Mouse (Mus musculus) heart, embryonic 12.5 days (tissue): ENCODE measurements around the gene Ak1. TPM values are rescaled to one million over a fixed set of nuclear protein-coding genes. Genes with fewer than 3 reads are reported as not detected.
A peak's percentile ranks its signal among the peaks of the same experiment; 100 is the strongest.

Experiments used
- ATAC-seq: fragments of 200-750 bp; cut with Nextera tagmentation; 2 replicates; pipeline ENCODE4 v1.8.0; 2017; ENCODE audit warnings: moderate TSS enrichment, moderate library complexity; ENCODE audit not compliant: insufficient number of reproducible peaks, low FRiP score
- H3K27ac ChIP-seq: fragments of 300-500 bp; sonication (generic); 2 replicates; pipeline ENCODE4 v1.5.1; 2016; ENCODE audit warnings: mild to moderate bottlenecking, moderate library complexity; ENCODE audit not compliant: poor library complexity, severe bottlenecking
- H3K27me3 ChIP-seq: fragments of 300-500 bp; sonication (generic); replicated peaks from 2 replicates; pipeline ENCODE4 v1.6.1; 2016; ENCODE audit warnings: mild to moderate bottlenecking, moderate library complexity
- H3K36me3 ChIP-seq: fragments of 300-500 bp; sonication (generic); 2 replicates; pipeline ENCODE4 v1.6.1; 2016; ENCODE audit warnings: mild to moderate bottlenecking, moderate library complexity
- H3K4me1 ChIP-seq: fragments of 300-500 bp; sonication (generic); replicated peaks from 2 replicates; pipeline ENCODE4 v1.6.1; 2016; ENCODE audit warnings: mild to moderate bottlenecking
- H3K4me2 ChIP-seq: fragments of 300-500 bp; sonication (generic); 2 replicates; pipeline ENCODE4 v1.6.1; 2016; ENCODE audit warnings: mild to moderate bottlenecking, moderate library complexity
- H3K4me3 ChIP-seq: fragments of 300-500 bp; sonication (generic); 2 replicates; pipeline ENCODE4 v1.5.1; 2016; ENCODE audit warnings: mild to moderate bottlenecking
- H3K9ac ChIP-seq: fragments of 300-500 bp; sonication (generic); 2 replicates; pipeline ENCODE4 v1.6.1; 2016; ENCODE audit warnings: mild to moderate bottlenecking, moderate library complexity
- H3K9me3 ChIP-seq: fragments of 300-500 bp; sonication (generic); replicated peaks from 2 replicates; pipeline ENCODE4 v1.6.1; 2016; ENCODE audit warnings: mild to moderate bottlenecking, moderate library complexity
- WGBS: fragments of 180-500 bp; shearing (Covaris S2); methylation state at CpG from one replicate; pipeline ENCODE4 v1.1.7; 2016; 5-methylcytosine and 5-hydroxymethylcytosine counted together
- polyA plus RNA-seq: library from polyadenylated mRNA; unstranded; fragments of >200 nt; fragmentation: Nextera tagmentation; extraction: Ambion mirVana; gene quantifications from 2 replicates; pipeline ENCODE4 v1.2.1, GENCODE M21; 2016

The Ak1 gene
- polyA plus RNA-seq, 1 experiment from 2014 or later, result 285 TPM

DNA sequence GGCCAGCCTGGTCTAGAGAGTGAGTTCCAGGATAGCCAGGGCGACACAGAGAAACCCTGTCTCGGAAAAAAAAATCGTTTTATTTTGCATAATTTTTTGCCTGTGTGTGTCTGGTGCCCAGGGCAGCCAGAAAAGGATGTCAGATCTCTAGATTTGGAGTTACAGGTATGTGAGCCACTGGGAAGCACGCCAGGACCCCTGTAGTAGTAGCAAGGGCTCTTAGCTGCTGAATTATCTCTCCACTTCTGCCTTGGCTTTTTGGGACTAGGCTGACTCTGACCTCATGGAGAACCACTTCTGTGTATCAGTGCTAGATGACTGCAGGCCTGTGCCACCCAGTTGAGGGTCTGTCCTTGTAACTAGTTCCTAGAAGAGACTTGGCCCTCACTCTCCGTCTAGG, 20.3 kb downstream of the Ak1 start:
- no peaks in the 10 kb centered on the region for H3K27me3 ChIP-seq

DNA sequence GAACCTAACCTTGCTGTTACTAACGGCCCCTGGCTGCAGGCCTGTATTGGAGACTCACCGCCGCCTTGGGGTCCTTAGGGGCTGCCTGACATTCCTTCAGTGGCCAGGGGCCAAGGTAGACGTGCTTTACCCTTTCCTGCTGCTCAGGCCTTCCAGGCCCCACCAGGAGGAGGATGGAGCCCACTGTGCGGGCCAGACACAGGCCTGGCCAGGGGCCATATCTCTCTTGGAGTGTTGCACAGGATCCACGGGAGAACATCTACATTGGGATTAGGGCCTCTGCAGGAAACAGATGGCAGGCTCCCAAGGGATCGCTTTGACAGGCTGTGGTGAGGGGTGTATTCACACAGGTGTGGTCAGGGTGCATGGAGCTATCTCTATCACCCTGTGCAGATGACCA, 21.3 kb downstream of the Ak1 start:
- peak overlapping the region; percentile 76 for H3K27ac ChIP-seq
- H3K36me3 ChIP-seq, result no peaks in the 10 kb centered on the region
- peak overlapping the region; percentile 27; the same call in 1 of the 2 replicates for H3K9ac ChIP-seq
- H3K9me3 ChIP-seq, result no peaks in the 10 kb centered on the region
- H3K4me1 ChIP-seq, result peaks cover 69% of the 10 kb centered on the region
- no peaks in the 10 kb centered on the region for H3K27me3 ChIP-seq
- 48% methylated on average over 7 of the region's 7 CpGs for WGBS
- ATAC-seq, result peak; percentile 54
- no peak overlapping the region for H3K4me2 ChIP-seq
- no peak overlapping the region for H3K4me3 ChIP-seq

More for the DNA sequence above, 20.3 kb downstream of the Ak1 start:
- peaks cover 77% of the 10 kb centered on the region for H3K4me1 ChIP-seq
- no peaks in the 10 kb centered on the region for H3K9me3 ChIP-seq
- 74% methylated on average over 5 of the region's 5 CpGs for WGBS
- H3K4me3 ChIP-seq, result no peak overlapping the region
- no peak overlapping the region for H3K4me2 ChIP-seq
- no peak overlapping the region for H3K9ac ChIP-seq
- peak overlapping the region; percentile 76; the same call in 1 of the 2 replicates for H3K27ac ChIP-seq
- H3K36me3 ChIP-seq, result no peaks in the 10 kb centered on the region
- ATAC-seq, result no peak

DNA sequence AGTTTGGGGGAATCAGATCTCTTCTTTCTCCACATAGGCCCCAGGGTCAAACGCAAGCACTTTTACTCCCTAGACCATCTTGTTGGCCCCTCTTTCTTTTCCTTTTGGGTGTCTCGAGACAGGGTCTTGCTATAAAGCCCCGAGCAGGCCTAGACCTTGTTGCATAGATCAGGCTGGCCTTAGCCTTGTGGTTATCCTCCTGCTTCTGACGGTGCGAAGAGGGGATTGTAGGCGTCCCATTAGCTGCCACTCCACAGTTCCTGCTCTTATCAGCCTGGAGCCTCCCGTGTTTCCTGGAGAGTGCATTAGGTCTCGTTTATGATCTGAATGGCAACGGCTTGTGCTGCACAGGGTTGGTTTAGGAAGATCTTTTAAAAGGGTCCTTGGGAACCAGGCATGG, 22.5 kb downstream of the Ak1 start:
- Histone ChIP-seq H3K4me1 (peaks cover 62% of the 10 kb centered on the region), H3K4me2 (no peak overlapping the region), H3K27ac (peak overlapping the region; percentile 23), H3K4me3 (no peak overlapping the region), H3K9me3 (no peaks in the 10 kb centered on the region), H3K27me3 (no peaks in the 10 kb centered on the region), H3K9ac (no peak overlapping the region), H3K36me3 (peaks cover 3% of the 10 kb centered on the region; the same call in 1 of the 2 replicates)
- WGBS, result 37% methylated on average over 9 of the region's 9 CpGs
- ATAC-seq, result no peak

DNA sequence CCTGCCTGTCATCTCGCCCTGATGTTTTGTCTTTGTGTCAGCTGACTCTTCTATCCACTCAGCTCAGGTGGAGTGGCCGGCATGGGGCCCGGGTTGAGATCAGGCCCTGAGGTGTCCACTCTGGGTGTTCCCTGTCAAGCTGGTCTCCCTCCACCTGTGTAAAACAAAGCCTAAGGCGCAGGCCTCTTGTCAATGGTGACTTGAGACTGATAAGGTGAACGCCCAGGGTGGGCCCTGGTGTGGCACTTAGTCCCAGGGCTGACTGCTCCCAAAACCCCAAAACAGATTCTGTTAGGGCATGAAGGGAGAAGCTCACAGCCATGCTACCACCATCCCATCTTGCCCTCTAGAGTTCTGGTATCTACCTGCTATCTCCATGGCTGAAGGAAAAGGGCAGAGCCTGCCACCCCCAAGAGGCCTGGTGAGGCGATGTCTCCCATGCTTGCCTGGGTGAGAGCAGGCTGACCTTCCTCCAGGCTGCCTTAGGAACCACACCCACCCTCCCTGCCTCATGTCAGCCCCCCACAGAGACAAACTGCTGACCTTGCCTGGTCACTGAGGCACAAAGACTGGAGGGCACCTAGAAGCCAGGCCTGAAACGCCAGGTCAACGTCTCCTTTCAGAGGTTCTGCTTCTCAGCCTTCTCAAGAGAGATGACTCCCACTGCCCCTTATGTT, 23.4 kb downstream of the Ak1 start:
- peaks cover 58% of the 10 kb centered on the region for H3K4me1 ChIP-seq
- 65% methylated on average over 8 of the region's 8 CpGs for WGBS
- H3K9me3 ChIP-seq, result no peaks in the 10 kb centered on the region
- H3K27me3 ChIP-seq, result no peaks in the 10 kb centered on the region
- H3K4me2 ChIP-seq, result no peak overlapping the region
- H3K9ac ChIP-seq, result no peak overlapping the region
- no peak overlapping the region for H3K4me3 ChIP-seq
- H3K27ac ChIP-seq, result peak overlapping the region; percentile 87; the same call in 1 of the 2 replicates
- ATAC-seq, result no peak
- H3K36me3 ChIP-seq, result peaks cover 3% of the 10 kb centered on the region; the same call in 1 of the 2 replicates

DNA sequence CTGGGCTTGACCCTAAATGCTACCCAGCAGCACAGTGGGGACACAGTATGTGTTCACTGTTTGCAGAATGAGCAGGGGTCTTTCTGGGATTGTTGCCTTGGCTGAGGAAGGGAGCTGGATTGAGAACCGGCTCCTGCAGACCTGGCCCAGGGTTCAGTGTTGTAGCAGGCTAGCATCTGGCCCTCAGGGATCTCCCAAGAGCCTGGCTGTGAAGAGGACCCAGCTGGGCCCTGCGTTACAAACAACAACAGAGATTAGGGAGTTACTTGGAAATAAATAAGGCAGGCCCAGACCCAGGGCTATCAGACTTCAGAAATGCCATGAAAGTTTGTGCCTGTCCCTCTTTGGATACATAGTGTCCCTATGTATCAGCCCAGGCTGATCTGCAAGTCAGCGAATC, 24.1 kb downstream of the Ak1 start:
- Histone ChIP-seq H3K27me3 (no peaks in the 10 kb centered on the region), H3K4me2 (no peak overlapping the region), H3K27ac (peak overlapping the region; percentile 87), H3K9me3 (no peaks in the 10 kb centered on the region), H3K4me1 (peaks cover 59% of the 10 kb centered on the region), H3K4me3 (no peak overlapping the region), H3K36me3 (peaks cover 5% of the 10 kb centered on the region), H3K9ac (no peak overlapping the region)
- ATAC-seq, result no peak
- WGBS, result 62% methylated on average over 3 of the region's 3 CpGs

DNA sequence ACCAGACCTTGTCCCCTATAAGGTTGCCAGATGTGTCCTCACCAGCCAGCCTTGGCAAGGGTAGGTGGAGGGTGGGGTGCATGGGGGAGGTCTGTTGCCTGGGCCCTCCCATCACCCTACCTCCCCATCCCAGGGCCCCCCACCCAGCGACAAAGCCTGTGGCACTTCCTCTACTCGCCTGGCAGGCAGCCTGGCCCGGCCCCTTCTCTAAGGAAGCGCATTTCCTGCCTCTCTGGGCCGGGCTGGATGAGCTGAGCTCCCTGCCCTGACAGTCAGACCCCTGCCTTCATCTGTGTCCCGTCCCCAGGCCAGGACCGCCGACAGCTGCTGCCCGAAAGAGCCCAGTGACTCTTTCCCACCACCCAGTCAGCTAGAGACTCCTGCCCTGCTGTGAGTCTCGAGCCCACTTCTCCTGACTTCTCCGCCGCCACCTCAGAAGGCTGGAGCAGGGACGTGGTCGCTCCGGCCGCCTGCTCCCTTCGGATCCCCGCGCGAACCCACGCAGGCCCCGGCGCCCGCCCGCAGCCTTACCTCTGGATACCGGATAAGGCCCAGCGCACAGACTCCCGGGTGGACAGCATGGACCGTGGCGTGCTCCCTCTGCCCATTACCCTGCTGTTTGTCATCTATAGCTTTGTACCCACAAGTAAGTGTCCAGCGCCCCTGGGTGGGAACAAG, 25.0 kb downstream of the Ak1 start, which contains the start of gene Eng:
Gene Eng, plus strand, starts transcription at position 217 of the 678 bp plus-strand sequence.
- Histone ChIP-seq H3K36me3 (peaks cover 6% of the 10 kb centered on the region), H3K9ac (peak within 1 kb of the TSS; percentile 77), H3K4me3 (peak within 1 kb of the TSS; percentile 54), H3K27ac (peak within 1 kb of the TSS; percentile 87), H3K4me1 (peaks cover 65% of the 10 kb centered on the region), H3K27me3 (no peaks in the 10 kb centered on the region), H3K9me3 (no peaks in the 10 kb centered on the region), H3K4me2 (peak within 1 kb of the TSS; percentile 64)
- ATAC-seq, result peak; percentile 74
- WGBS, result 33% methylated on average over 31 of the region's 31 CpGs

DNA sequence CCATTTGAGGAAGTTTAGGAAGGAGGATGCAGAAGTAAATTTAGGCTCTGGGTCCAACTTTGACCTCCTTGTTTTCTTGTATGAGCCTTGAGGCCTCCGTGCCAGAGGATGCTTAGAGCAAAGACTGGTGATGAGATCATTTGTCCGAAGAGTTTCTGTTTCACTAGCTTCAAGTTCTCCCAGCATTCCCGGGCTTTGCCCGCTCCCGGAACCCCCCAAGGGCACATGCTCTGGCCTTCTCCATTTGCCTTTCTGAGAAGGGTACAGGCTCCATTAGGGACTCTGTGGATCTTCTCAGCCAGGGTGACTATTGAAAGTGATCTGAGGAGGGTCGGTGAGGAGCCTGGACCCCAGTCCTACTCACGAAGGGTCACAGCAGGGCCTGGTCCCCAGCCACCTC, 25.8 kb downstream of the Ak1 start:
- ATAC-seq, result no peak
- H3K4me3 ChIP-seq, result peak overlapping the region; percentile 54
- H3K4me2 ChIP-seq, result peak overlapping the region; percentile 64
- H3K27me3 ChIP-seq, result no peaks in the 10 kb centered on the region
- H3K27ac ChIP-seq, result peak overlapping the region; percentile 87
- H3K9me3 ChIP-seq, result no peaks in the 10 kb centered on the region
- 70% methylated on average over 7 of the region's 7 CpGs for WGBS
- peak overlapping the region; percentile 77 for H3K9ac ChIP-seq
- peaks cover 11% of the 10 kb centered on the region for H3K36me3 ChIP-seq
- peaks cover 60% of the 10 kb centered on the region for H3K4me1 ChIP-seq

DNA sequence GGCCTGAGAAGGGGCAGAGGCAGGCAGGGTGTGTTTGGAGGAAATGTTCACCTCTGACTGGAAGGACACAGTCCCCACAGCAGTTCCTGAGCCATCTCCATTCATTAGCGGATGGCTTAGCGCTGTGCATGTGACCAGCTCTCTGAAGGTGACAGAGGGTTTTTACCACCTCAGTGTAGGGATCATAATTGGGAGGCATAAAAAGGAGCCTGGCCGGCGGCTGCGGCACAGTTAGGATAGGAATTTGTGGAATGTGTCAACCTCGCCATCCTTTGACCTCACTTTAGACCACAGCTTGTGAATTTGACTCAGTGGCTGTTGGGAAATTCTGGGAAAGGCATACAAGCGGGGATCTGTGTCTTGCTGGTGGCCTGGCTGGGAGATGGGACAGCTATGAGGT, 32.2 kb downstream of the Ak1 start:
- H3K27ac ChIP-seq, result peak overlapping the region; percentile 77
- H3K4me2 ChIP-seq, result peak overlapping the region; percentile 48
- peaks cover 24% of the 10 kb centered on the region for H3K36me3 ChIP-seq
- WGBS, result 19% methylated on average over 7 of the region's 7 CpGs
- H3K9ac ChIP-seq, result peak overlapping the region; percentile 33
- ATAC-seq, result no peak
- H3K4me3 ChIP-seq, result peak overlapping the region; percentile 15; the same call in 1 of the 2 replicates
- H3K4me1 ChIP-seq, result peaks cover 58% of the 10 kb centered on the region
- no peaks in the 10 kb centered on the region for H3K27me3 ChIP-seq
- no peaks in the 10 kb centered on the region for H3K9me3 ChIP-seq

DNA sequence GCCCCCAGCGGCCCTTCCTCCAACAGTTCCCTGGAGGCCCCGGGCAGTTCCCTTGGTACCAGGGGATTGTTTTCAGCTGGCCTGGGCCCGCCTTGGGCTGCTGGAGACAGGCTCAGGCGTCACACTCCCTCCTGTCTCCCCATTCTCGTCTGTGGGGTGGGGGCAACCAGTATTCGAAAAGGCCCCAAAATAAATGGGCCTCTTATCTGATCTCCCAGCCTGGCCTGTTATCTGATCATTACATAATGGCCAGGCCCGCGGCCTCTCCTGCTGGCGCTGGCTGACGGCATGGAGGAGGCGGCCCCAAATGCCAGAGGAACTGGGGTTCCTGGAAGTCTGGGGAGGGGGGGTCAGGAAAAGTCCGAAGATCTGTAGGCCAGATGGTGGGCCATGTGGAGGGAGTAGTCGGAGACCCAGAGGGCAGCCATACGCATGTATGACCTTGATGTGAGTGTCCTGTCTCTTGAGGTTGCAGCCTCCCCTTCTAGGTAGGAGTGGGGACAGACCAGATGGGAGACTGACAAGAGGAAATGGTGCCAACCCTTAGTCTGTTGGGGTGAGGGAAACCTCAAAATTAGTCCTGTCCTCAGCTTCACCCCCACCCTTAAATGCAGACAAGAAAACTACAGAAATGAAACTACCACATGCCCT, 33.3 kb downstream of the Ak1 start:
- no peak; the same call in 1 of the 2 replicates for ATAC-seq
- Histone ChIP-seq H3K27me3 (no peaks in the 10 kb centered on the region), H3K27ac (peak overlapping the region; percentile 77), H3K4me1 (peaks cover 67% of the 10 kb centered on the region), H3K4me2 (peak overlapping the region; percentile 48), H3K9ac (peak overlapping the region; percentile 27; the same call in 1 of the 2 replicates), H3K36me3 (peaks cover 25% of the 10 kb centered on the region), H3K4me3 (peak overlapping the region; percentile 1; the same call in 1 of the 2 replicates), H3K9me3 (no peaks in the 10 kb centered on the region)
- 57% methylated on average over 14 of the region's 14 CpGs for WGBS

DNA sequence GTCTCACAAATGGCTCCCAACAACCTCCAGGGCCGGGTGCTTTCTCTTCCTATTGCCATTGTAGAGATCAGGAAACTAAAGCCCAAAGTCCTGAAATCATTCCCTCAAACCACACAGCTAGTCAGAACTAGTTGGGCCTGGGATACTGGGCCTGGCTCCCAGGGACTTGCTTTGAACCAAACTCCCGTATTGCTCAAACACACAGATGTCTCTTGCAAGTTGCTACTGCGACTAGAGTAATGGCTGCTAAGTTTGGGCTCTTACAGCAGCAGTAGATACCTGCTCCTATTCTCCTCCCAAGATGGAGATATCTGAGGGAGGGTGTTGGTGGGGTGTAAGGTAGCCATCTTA, 33.8 kb downstream of the Ak1 start:
- Histone ChIP-seq H3K36me3 (peaks cover 25% of the 10 kb centered on the region), H3K9me3 (no peaks in the 10 kb centered on the region), H3K4me2 (peak overlapping the region; percentile 48; the same call in 1 of the 2 replicates), H3K4me3 (no peak overlapping the region), H3K27me3 (no peaks in the 10 kb centered on the region), H3K27ac (peak overlapping the region; percentile 77), H3K4me1 (peaks cover 70% of the 10 kb centered on the region), H3K9ac (no peak overlapping the region; the same call in 1 of the 2 replicates)
- no peak for ATAC-seq
- 70% methylated on average over 3 of the region's 3 CpGs for WGBS

DNA sequence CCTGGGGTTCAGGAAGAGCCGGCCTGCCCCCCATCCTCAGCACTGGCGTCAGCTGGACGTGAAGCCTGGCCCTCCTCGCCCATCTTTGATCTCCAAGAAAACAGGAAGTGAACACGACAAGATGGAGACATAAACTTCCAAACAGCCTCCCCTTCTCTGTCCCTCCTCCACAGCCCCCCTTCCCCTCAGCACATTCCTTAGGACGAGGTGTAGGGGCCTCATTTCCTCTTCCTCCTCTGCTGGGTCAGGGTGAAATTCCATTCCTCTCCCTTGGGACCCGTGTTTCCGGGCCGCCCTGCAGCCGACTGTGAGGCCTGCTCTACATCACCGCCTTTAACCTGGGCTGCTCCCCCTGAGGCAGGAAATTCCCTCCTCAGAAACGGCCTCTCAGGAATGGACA, 34.3 kb downstream of the Ak1 start:
- ATAC-seq, result peak; percentile 77
- Histone ChIP-seq H3K4me2 (peak overlapping the region; percentile 48; the same call in 1 of the 2 replicates), H3K9me3 (no peaks in the 10 kb centered on the region)

More for the DNA sequence above, 34.3 kb downstream of the Ak1 start:
- no peaks in the 10 kb centered on the region for H3K27me3 ChIP-seq
- WGBS, result 45% methylated on average over 12 of the region's 12 CpGs
- no peak overlapping the region for H3K4me3 ChIP-seq
- H3K27ac ChIP-seq, result peak overlapping the region; percentile 77
- H3K9ac ChIP-seq, result no peak overlapping the region
- H3K36me3 ChIP-seq, result peaks cover 25% of the 10 kb centered on the region
- peaks cover 68% of the 10 kb centered on the region for H3K4me1 ChIP-seq
